Mouse (Mus musculus): Measurements from ENCODE around the gene Fbxl15.

DNA sequence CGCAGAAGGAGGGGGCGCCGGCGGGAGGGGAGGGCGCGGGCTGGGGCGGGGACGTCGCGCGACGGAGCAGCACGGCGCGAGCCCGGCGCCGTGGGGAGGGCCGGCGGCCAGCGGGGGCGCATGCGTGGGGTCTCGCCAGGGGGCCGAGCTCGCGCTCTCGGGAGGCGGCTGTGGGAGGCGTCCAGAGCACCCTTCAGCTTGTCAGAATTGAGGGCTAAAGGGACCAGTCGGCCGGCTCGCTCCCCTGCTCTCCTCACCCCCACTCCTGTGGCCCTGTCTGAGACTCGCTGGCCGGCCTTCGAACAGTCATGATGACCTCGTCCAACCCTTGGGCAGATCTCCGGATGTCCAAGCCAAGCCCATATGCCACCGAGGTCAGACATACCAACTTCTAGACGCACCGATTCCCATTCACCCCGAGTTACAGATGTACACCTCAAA is 9.9 kb upstream of the Fbxl15 start:
- no peak for TF ChIP-seq CTCF (IDR thresholded peaks at IDR 0.05; ENCODE audit: insufficient read depth, low read length)
- no peak for TF ChIP-seq POLR2A (IDR thresholded peaks at IDR 0.05; ENCODE audit: borderline replicate concordance, extremely low read depth, low read depth, low read length)
